Mouse (Mus musculus) adrenal gland, postnatal 4 days (tissue): ENCODE data around the gene Neurl1b. TPM values are rescaled to one million over a fixed set of nuclear protein-coding genes. Genes with fewer than 3 reads are reported as not detected.

Experiments
- DNase-seq, 2 experiments: peaks; one replicate each; pipeline ENCODE4 v3.0.0; 2021 to 2022; ENCODE audit warnings: low spot score in 2 of 2, mixed read lengths in 2 of 2
- total RNA-seq, 2 experiments: library from RNA; stranded (reverse); gene quantifications; 2 replicates each; pipeline ENCODE4 v1.2.3; 2021

Gene Neurl1b
- total RNA-seq, 2 experiments from 2014 or later, result 55.6 to 57.4 TPM

- no peak for DNase-seq
Measured at GRCm38 (mm10) chr17:26392355-26392754, 22.3 kb upstream of the Neurl1b start.

GRCm38 (mm10) chr17:26396765-26397164, 17.9 kb upstream of the Neurl1b start:
- DNase-seq, result no peak

GRCm38 (mm10) chr17:26397339-26397738, 17.3 kb upstream of the Neurl1b start:
- no peak for DNase-seq

- DNase-seq, result no peak
Measured at GRCm38 (mm10) chr17:26405340-26406100, 9.1 kb upstream of the Neurl1b start.

GRCm38 (mm10) chr17:26412967-26413366, 1.7 kb upstream of the Neurl1b start:
- no peak for DNase-seq

- DNase-seq, result no peak
Measured at GRCm38 (mm10) chr17:26414184-26414522, 476 bp upstream of the Neurl1b start.

- no peak for DNase-seq
Measured at GRCm38 (mm10) chr17:26415355-26415865, 781 bp downstream of the Neurl1b start.

GRCm38 (mm10) chr17:26416141-26416540, 1.5 kb downstream of the Neurl1b start:
- DNase-seq, result no peak

GRCm38 (mm10) chr17:26417770-26418421, 3.3 kb downstream of the Neurl1b start:
- no peak for DNase-seq

GRCm38 (mm10) chr17:26420491-26421247, 6.0 kb downstream of the Neurl1b start:
- no peak for DNase-seq

GRCm38 (mm10) chr17:26421561-26421960, 6.9 kb downstream of the Neurl1b start:
- DNase-seq, result no peak

- no peak for DNase-seq
Measured at GRCm38 (mm10) chr17:26422390-26422789, 7.8 kb downstream of the Neurl1b start.

GRCm38 (mm10) chr17:26423967-26424641, 9.5 kb downstream of the Neurl1b start:
- DNase-seq, result no peak

GRCm38 (mm10) chr17:26424973-26425735, 10.5 kb downstream of the Neurl1b start:
- peak; percentile 48 to 53 for DNase-seq

GRCm38 (mm10) chr17:26433295-26433694, 18.7 kb downstream of the Neurl1b start:
- no peak for DNase-seq

GRCm38 (mm10) chr17:26437089-26437815, 22.6 kb downstream of the Neurl1b start:
- DNase-seq, result no peak

GRCm38 (mm10) chr17:26439001-26439400, 24.4 kb downstream of the Neurl1b start:
- no peak for DNase-seq

GRCm38 (mm10) chr17:26441024-26441423, 26.4 kb downstream of the Neurl1b start:
- DNase-seq, result no peak

- no peak for DNase-seq
Measured at GRCm38 (mm10) chr17:26442197-26442596, 27.6 kb downstream of the Neurl1b start.

- no peak for DNase-seq
Measured at GRCm38 (mm10) chr17:26443865-26444264, 29.2 kb downstream of the Neurl1b start.
